Mouse (Mus musculus) inflammation-experienced regulatory T-cells (primary cell): ENCODE data around the gene 4930404N11Rik. TPM values are rescaled to one million over a fixed set of nuclear protein-coding genes. Genes with fewer than 3 reads are reported as not detected.

Source experiments
- polyA plus RNA-seq, 2 experiments: library from polyadenylated mRNA; unstranded; fragments of 100-300 nt; shearing (Covaris generic); gene quantifications; one replicate each; pipeline ENCODE4 v1.2.1; 2017

The 4930404N11Rik gene
- 1 to 10 TPM; 1.7 to 4.3 TPM for polyA plus RNA-seq

DNA sequence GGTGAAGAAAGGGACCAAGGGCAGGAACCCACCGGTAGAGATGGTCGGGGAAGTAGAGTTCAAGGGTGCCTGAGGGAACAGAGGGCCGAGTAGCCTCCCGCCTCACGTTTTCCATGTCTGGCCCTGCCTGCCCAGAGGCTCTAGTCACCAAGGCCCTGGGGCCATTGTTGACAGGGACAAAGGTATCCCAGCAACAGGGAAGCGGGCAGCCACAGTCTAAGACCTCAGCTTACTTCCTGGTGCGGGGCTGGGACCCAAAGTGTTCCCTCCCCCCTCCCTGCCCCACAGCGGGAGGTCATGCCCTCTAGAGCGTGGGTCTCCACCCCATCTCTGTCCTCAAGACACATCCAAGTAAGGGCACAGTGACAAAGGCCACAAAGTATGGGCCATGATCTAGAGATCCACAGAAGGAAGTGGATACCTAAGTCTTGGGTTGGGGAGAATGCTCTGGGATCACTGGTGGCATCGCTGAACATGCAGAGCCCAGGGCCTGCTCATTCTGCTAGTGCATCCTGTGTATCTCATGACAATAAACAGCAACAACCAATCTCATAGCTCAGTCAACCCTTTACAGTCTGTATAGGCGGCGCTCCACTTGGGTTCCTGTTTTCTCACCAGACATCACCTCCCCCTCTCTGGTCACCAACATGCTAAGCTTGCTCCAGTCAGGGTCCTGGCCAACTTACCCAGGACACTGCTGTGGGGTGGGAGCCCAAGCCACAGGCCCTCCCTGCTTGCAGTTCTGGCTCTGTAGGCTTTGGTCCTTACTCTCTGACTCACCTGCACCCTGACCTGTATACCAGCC, at the start of gene 4930404N11Rik:
Gene 4930404N11Rik, minus strand, starts transcription at position 145 of the 805 bp plus-strand sequence.

DNA sequence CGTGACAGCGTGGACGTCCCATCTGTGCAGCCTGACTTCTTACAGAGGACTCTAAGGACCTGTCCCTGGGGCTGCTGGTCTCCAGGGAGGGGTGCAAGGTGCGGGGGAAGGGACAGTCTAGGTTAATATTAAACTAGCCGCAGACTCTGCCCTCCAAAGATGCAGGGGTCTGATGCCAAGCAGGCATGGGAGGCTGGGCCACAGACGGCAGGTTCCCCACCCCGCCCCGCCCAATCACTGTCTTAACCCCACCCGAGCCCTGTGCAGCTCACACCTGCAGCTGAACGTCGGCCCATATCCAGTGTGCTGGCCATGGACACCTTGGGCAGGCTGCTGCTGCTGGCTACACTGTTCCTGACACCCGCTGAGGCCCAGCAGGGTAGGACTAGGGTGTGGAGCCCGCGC, 27.2 kb upstream of the 4930404N11Rik start, which contains the start of gene Smim24:
Gene Smim24, plus strand, starts transcription at position 271 of the 405 bp plus-strand sequence.

DNA sequence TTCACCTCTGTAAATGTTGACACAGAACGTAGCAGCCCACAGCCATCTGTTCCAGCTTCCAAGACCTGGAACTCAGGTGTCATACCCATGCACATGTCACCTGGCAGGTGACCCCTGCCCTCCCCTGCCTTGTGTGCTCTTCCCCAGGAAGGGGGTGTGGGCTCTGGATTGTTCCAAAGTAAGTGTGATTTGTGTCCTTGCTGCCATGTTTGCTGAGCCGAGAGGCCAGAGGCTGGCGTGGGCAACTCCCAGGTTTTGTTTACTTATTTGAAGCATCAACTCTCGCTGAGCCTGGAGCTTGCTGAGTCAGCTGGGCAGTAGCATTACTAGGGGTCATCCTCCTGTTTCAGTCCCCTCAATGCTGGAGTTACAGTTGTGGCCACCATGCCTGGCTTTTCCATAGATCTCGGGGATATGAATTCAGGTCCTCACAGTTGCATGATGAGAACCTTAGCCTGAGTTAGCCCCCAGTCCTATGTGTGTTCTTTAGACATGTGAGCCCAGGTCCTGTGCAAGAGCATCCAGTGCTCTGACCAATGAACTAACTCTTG, 23.0 kb upstream of the 4930404N11Rik start, which contains the start of gene Gm48552:
Gene Gm48552, plus strand, starts transcription at position 501 of the 551 bp plus-strand sequence.

DNA sequence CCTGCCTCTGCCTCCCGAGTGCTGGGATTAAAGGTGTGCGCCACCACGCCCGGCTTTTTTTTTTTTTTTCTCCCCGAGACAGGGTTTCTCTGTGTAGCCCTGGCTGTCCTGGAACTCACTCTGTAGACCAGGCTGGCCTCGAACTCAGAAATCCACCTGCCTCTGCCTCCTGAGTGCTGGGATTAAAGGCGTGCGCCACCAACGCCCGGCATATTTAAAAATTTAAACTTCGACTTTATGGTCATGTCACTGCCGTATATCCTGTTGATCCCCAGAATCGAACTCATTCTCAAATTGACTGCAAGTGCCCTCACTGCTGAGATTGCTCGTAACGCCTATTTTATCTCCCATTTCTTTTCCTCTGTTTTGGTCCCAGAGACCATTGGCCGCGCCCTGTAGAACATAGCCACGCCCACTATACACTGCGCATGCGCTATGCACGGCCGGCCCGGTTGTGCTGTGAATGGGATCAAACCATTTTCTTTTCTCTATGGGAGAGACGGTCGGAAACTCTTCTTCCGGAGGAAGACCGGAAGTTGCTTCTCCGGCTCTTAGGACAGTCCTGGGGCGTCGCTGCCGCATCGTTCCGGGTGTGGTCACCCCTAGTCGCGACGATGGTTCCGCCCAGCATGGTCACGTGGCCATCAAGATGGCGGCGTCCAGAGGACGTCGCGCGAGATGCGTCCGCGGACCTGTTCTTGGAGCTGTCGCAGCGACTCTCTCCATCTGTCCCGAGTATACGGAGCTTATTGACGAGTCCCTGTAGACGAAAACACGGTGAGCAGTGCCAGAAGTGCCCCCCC, 18.4 kb upstream of the 4930404N11Rik start, which contains the start of the genes Dohh and Gm48551:
Gene Dohh, plus strand, starts transcription at position 627 of the 803 bp plus-strand sequence.
Gene Gm48551, plus strand, starts transcription at position 665 of the 803 bp plus-strand sequence.

DNA sequence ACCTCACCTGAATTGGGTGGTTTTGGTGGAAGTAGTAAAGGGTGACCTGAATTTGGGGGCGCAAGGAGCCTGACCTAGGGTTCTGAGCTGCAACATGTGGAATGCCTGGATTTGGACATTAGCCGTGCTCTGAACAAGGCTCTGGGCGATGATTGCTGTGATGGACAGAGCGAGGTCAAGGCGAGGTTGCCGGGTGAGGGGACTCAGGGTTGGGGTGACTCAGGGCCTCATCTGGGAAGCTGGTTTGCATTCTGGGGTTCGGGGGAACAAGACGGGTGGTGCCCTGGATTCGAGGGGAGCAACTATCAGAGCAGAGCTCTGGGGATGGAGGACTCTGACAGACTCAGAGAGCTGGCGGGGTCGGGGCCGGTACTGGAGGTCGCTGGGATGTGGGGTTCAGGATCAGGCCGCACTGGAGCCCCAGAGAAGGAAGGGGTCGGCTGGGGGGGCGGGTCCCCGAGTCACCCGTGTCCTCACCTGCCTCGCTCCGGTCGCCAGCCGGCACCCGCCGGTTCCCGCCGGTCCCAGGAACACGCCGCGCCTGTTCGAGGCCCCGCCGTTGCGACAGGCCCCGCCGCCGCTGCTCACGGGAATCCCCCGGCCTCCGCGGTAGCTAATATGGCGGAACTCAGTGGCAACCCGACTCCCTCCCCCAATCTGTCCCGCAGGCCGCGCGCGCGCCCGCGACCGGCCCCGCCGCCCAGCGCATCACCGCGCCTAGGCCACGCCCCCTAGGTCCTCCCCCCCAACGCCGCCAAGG, 12.4 kb upstream of the 4930404N11Rik start, which contains the start of gene Fzr1:
Gene Fzr1, minus strand, starts transcription at position 724 of the 760 bp plus-strand sequence.

DNA sequence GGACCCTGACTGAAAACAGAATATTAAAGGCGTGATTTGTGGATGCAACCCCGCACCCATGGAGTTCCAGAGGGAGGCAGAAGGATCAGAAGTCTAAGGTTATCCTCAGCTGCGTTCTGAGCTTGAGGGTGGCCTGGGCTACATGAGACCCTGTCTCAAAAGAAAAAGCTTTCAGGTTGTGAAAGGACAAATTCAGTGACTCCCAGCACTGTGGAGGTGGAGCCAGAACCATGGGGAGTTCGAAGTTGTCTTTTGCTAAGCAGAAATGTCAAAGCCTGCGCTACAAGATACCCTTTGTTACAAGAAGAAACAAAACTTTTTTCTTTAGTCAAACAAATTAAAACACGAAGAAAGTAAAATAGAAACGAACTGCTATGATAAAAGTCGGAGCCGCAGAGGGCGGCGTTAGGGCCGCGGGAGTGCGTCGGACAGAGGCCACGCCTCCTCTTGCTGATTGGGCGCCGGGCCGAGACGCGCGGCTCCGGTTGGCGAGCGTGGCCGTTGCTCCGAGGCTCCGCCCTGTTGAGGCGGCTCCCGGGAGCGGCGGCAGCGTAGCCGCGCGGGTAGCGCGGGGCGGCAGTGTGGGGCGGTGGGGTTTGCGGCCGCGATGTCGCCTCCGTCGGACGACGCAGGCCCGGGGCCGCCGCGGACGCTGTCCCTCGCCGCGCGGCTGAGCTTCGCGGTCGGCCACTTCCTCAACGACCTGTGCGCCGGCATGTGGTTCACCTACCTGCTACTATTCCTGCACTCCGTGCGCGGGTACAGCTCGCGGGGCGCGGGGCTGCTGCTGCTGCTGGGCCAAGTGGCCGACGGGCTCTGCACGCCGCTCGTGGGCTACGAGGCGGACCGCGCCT, 8.4 kb downstream of the 4930404N11Rik start, which contains the start of gene Mfsd12:
Gene Mfsd12, plus strand, starts transcription at position 501 of the 854 bp plus-strand sequence.

DNA sequence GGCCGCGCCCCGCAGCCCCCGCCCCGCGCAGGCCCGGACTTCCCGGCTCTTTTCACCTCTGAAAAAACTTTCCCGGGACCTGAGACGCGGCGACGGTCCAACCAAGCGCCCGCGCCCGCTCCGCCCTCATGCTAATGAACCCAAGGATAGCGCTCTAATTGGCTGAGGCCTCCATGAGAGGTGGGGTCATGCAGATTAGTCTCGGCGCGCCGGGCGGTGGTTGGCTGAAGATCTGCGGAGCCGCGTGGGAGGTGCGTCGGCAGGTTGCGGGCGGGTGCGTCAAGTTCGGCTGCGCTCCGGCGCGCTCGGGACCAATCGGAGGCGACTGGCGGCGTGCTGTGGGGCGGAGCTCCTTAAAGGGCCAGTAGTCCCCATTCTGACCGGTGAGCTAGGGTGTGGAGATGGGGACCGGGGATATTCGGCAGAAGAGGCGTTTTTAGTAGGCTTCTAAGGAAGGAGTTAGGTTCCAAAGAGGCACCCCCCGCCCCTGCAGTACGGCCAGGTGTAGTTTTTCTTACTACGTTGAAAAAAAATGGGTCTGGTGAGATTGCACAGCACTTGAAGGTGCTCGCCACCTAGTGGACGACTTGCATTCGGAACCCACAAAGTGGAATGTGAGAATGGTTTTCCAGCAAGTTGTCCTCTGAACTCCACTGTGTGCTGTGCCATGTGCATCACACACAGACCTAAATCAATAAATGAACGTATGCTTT, 15.1 kb downstream of the 4930404N11Rik start, which contains the start of gene Hmg20b:
Gene Hmg20b, minus strand, starts transcription at position 130 of the 713 bp plus-strand sequence.

DNA sequence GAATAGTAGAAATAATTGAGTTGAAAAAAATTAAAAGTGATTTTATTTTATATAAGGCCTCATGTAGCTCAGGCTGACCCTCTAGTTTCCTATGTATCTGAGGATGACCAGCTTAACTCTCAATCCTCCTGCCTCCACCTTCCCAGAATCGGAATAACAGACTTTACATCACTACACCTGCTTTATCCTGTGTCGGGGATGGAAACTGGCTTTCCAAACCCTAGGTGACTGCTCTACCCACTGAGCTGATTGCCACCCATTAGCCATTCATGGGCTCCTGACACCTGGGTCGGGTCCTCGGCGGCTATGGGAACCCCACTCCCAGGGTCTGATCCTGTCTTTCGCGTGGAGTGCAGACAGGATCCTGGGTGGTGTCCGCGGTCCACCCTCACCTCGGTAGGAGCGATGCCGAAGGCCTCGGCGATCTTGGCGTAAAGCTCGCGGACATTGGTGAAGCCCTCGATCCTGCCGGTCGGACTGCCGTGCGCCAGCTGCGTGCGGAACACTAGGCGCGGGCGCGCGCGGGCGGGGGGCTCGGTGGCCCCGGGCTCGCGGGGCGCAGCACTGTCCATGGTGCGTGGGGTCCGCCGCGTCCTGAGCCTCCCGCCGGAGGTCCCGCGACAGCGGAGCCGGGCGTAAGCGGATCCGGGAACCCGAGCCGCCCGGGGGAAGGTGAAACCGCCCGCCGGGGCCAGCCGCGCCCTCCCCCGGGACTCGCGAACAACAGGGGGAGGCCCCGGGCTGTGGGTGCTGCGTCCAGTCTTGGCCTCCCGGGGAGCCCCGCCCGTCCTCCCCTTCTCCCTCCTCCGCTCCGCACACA, 22.7 kb downstream of the 4930404N11Rik start, which contains the start of gene Gipc3:
Gene Gipc3, minus strand, starts transcription at position 581 of the 820 bp plus-strand sequence.

DNA sequence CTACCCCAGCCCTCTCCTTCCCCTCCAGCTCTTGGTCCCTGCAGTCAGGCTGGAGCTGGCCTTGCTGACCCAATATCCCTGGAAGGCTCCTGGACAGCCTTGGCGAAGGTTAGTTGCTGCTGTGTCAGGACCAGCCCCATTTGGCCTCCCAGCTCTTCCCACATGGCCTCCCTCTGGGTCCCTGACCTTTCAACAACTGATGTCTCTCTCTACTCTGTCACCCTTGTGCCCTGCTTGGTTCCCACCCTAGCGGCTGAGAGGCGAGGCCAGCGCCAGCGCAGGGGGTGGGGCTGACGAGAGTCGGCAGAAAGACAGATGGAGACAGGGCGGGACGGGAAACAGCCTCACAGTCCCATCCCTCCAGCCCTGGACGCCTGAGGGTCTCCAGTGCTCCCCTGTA, 37.2 kb downstream of the 4930404N11Rik start, which contains the start of gene Tbxa2r:
Gene Tbxa2r, plus strand, starts transcription at position 346 of the 400 bp plus-strand sequence.

DNA sequence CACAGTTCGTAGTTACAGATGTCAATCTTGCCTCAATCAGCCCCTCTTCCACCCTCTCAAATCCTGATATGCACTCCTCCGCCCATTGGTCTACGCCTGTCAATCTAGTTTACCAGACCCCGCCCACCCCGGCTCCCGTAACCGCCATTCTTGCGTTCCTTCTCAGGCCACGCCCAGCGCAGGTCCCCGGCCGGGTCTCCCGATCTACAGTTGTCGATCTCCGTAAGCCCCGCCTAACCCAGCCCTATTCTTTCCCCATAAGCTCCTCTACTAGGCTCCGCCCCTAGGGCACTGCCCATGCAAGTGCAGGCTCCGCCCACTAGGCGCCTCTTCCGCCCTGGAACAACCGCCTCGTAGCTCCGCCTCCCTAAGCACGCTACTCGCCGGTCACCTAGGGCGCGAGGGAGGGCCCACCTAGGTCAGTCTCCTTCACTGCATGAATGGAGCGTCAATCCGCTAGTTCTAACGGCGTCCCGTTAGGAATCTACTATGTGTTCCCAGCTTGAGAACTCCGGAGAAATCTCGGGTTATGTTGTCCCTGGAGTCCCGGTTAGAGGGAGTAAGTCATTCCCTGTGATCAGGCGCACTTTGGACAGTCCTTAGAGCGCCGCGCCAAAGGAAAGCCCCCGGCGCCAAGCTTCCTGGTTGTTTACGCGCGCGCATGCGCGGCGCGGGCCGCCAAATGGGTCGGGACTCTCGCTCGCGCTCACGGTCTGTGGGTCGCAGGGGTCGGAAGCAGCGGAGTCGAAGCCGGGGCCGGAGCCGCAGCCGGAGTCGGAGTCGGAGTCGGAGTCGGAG, 44.9 kb downstream of the 4930404N11Rik start, which contains the start of gene Cactin:
Gene Cactin, plus strand, starts transcription at position 554 of the 798 bp plus-strand sequence.

Other genes with a start within 250 kb of the 4930404N11Rik start
- gene Zbtb7a, start 230.6 kb downstream of the 4930404N11Rik start, polyA plus RNA-seq, result 10 to 100 TPM; 80.7 to 89.3 TPM
- 10 to 100 TPM; 47.9 to 52.2 TPM for gene Pias4, start 197.9 kb downstream of the 4930404N11Rik start, polyA plus RNA-seq
- gene Eef2, start 189.2 kb downstream of the 4930404N11Rik start, polyA plus RNA-seq, result 100 to 1,000 TPM; 560 to 709 TPM
- 100 to 1,000 TPM in 1 of 2 experiments, 10 to 100 TPM in 1; 79.0 to 108 TPM for gene Dapk3, start 182.8 kb downstream of the 4930404N11Rik start, polyA plus RNA-seq
- gene 4930442H23Rik, start 182.0 kb downstream of the 4930404N11Rik start, polyA plus RNA-seq, result under 1 TPM in 1 of 2 experiments, not detected in 1; 0.19 TPM
- 1 to 10 TPM in 1 of 2 experiments, under 1 TPM in 1; 0.34 to 3.1 TPM for gene Nmrk2, start 163.8 kb downstream of the 4930404N11Rik start, polyA plus RNA-seq
- 1 to 10 TPM; 1.6 to 5.6 TPM for gene Atcay, start 135.0 kb downstream of the 4930404N11Rik start, polyA plus RNA-seq
- gene Zfr2, start 132.7 kb downstream of the 4930404N11Rik start, polyA plus RNA-seq, result 1 to 10 TPM; 7.6 TPM
- 100 to 1,000 TPM in 1 of 2 experiments, 10 to 100 TPM in 1; 57.1 to 143 TPM for gene Matk, start 112.9 kb downstream of the 4930404N11Rik start, polyA plus RNA-seq
- gene Mrpl54, start 98.9 kb downstream of the 4930404N11Rik start, polyA plus RNA-seq, result 10 to 100 TPM; 81.0 to 96.1 TPM
- 10 to 100 TPM; 42.7 to 44.7 TPM for gene Apba3, start 98.9 kb downstream of the 4930404N11Rik start, polyA plus RNA-seq
- gene Tjp3, start 74.2 kb downstream of the 4930404N11Rik start, polyA plus RNA-seq, result 10 to 100 TPM; 19.3 to 24.9 TPM
- gene Pip5k1c, start 72.9 kb downstream of the 4930404N11Rik start, polyA plus RNA-seq, result 10 to 100 TPM; 83.6 to 95.1 TPM
- 10 to 100 TPM; 61.4 to 82.7 TPM for gene Cactin, start 44.7 kb downstream of the 4930404N11Rik start, polyA plus RNA-seq
- gene Tbxa2r, start 37.1 kb downstream of the 4930404N11Rik start, polyA plus RNA-seq, result 10 to 100 TPM; 63.1 to 66.4 TPM
- gene Gipc3, start 22.6 kb downstream of the 4930404N11Rik start, polyA plus RNA-seq, result under 1 TPM in 1 of 2 experiments, not detected in 1; 0.49 TPM
- 10 to 100 TPM; 35.3 to 47.8 TPM for gene Hmg20b, start 15.3 kb downstream of the 4930404N11Rik start, polyA plus RNA-seq
- gene Mfsd12, start 8.3 kb downstream of the 4930404N11Rik start, polyA plus RNA-seq, result 1 to 10 TPM; 4.9 to 7.1 TPM
- 10 to 100 TPM; 62.2 to 65.0 TPM for gene Fzr1, start 12.7 kb upstream of the 4930404N11Rik start, polyA plus RNA-seq
- 10 to 100 TPM; 30.8 to 32.1 TPM for gene Dohh, start 18.6 kb upstream of the 4930404N11Rik start, polyA plus RNA-seq
- 1 to 10 TPM; 2.6 to 5.0 TPM for gene Gm48551, start 18.6 kb upstream of the 4930404N11Rik start, polyA plus RNA-seq
- 1 to 10 TPM in 1 of 2 experiments, under 1 TPM in 1; 0.57 to 1.1 TPM for gene Gm48552, start 23.2 kb upstream of the 4930404N11Rik start, polyA plus RNA-seq
- gene Smim24, start 27.2 kb upstream of the 4930404N11Rik start, polyA plus RNA-seq, result 1 to 10 TPM in 1 of 2 experiments, not detected in 1; 5.5 TPM
- 10 to 100 TPM; 20.7 to 22.4 TPM for gene Nfic, start 89.8 kb upstream of the 4930404N11Rik start, polyA plus RNA-seq
- gene Celf5, start 116.9 kb upstream of the 4930404N11Rik start, polyA plus RNA-seq, result under 1 TPM; 0.24 to 0.31 TPM
- gene Ncln, start 130.6 kb upstream of the 4930404N11Rik start, polyA plus RNA-seq, result 100 to 1,000 TPM in 1 of 2 experiments, 10 to 100 TPM in 1; 98.8 to 103 TPM
- 10 to 100 TPM; 59.0 to 73.6 TPM for gene S1pr4, start 134.3 kb upstream of the 4930404N11Rik start, polyA plus RNA-seq
- gene Gna15, start 158.4 kb upstream of the 4930404N11Rik start, polyA plus RNA-seq, result 10 to 100 TPM; 29.0 to 32.4 TPM
- 10 to 100 TPM; 15.9 to 26.6 TPM for gene Gna11, start 179.4 kb upstream of the 4930404N11Rik start, polyA plus RNA-seq
- 1,000 to 10,000 TPM; 1,037 to 1,181 TPM for gene Aes, start 193.7 kb upstream of the 4930404N11Rik start, polyA plus RNA-seq
- 1 to 10 TPM; 2.8 to 5.1 TPM for gene Tle2, start 208.7 kb upstream of the 4930404N11Rik start, polyA plus RNA-seq
- 1 to 10 TPM in 1 of 2 experiments, not detected in 1; 2.2 TPM for gene Tle6, start 235.3 kb upstream of the 4930404N11Rik start, polyA plus RNA-seq
- 1 to 10 TPM; 2.1 to 3.2 TPM for gene BC025920, start 240.5 kb upstream of the 4930404N11Rik start, polyA plus RNA-seq